Mouse (Mus musculus): ENCODE measurements around the gene Dlat.

Dlat gene

GRCm38 (mm10) chr9:50659392-50660217 lies at the start of gene Dlat:
TSS of gene Dlat (minus strand) at chr9:50659780.
- peak; percentile 90 for DNase-seq (ENCODE audit: extremely low spot score)

- DNase-seq (ENCODE audit: extremely low spot score): no peak
These were observed 49.5 kb upstream of the Dlat start for GRCm38 (mm10) chr9:50709108-50709507.

- no peak for DNase-seq (ENCODE audit: extremely low spot score)
These were observed 45.3 kb upstream of the Dlat start for GRCm38 (mm10) chr9:50704907-50705306.

GRCm38 (mm10) chr9:50700921-50701691 lies 41.5 kb upstream of the Dlat start:
- no peak for DNase-seq (ENCODE audit: extremely low spot score)

GRCm38 (mm10) chr9:50698418-50699409 lies 39.1 kb upstream of the Dlat start:
- DNase-seq (ENCODE audit: extremely low spot score): peak; percentile 51

- peak; percentile 72 for DNase-seq (ENCODE audit: extremely low spot score)
These were observed 38.1 kb upstream of the Dlat start for GRCm38 (mm10) chr9:50697706-50698041.

- peak; percentile 30 for DNase-seq (ENCODE audit: extremely low spot score)
These were observed 37.5 kb upstream of the Dlat start for GRCm38 (mm10) chr9:50696851-50697705.

GRCm38 (mm10) chr9:50695153-50695552 lies 35.6 kb upstream of the Dlat start:
- DNase-seq (ENCODE audit: extremely low spot score): no peak

- peak; percentile 47 for DNase-seq (ENCODE audit: extremely low spot score)
These were observed 34.1 kb upstream of the Dlat start for GRCm38 (mm10) chr9:50693631-50694030.

- DNase-seq (ENCODE audit: extremely low spot score): peak; percentile 19
These were observed 33.3 kb upstream of the Dlat start for GRCm38 (mm10) chr9:50692626-50693580.

GRCm38 (mm10) chr9:50686866-50687652 lies 27.5 kb upstream of the Dlat start:
- DNase-seq (ENCODE audit: extremely low spot score): no peak

GRCm38 (mm10) chr9:50681727-50682126 lies 22.1 kb upstream of the Dlat start:
- no peak for DNase-seq (ENCODE audit: extremely low spot score)

- no peak for DNase-seq (ENCODE audit: extremely low spot score)
These were observed 19.8 kb upstream of the Dlat start for GRCm38 (mm10) chr9:50679406-50679805.

GRCm38 (mm10) chr9:50674771-50675170 lies 15.2 kb upstream of the Dlat start:
- no peak for DNase-seq (ENCODE audit: extremely low spot score)

- DNase-seq (ENCODE audit: extremely low spot score): peak; percentile 35
These were observed 11.1 kb upstream of the Dlat start for GRCm38 (mm10) chr9:50670690-50671089.

GRCm38 (mm10) chr9:50667579-50668498 lies 8.3 kb upstream of the Dlat start:
- no peak for DNase-seq (ENCODE audit: extremely low spot score)

- no peak for DNase-seq (ENCODE audit: extremely low spot score)
These were observed 6.9 kb upstream of the Dlat start for GRCm38 (mm10) chr9:50666442-50666841.

GRCm38 (mm10) chr9:50664826-50665225 lies 5.2 kb upstream of the Dlat start:
- no peak for DNase-seq (ENCODE audit: extremely low spot score)

Data from embryo, embryonic 9.5 days (tissue).